Mouse (Mus musculus): Measurements from ENCODE around the gene Rps24.

The Rps24 gene

GRCm38 (mm10) chr14:24512527-24513161 is 25.7 kb downstream of the Rps24 start:
- no peak for DNase-seq

- no peak for DNase-seq
Observed at GRCm38 (mm10) chr14:24521597-24521996, 34.7 kb downstream of the Rps24 start.

- DNase-seq = no peak
Observed at GRCm38 (mm10) chr14:24525137-24525536, 38.2 kb downstream of the Rps24 start.

- no peak for DNase-seq
Observed at GRCm38 (mm10) chr14:24525677-24526415, 38.9 kb downstream of the Rps24 start.

GRCm38 (mm10) chr14:24526440-24526839 is 39.5 kb downstream of the Rps24 start:
- DNase-seq = no peak

GRCm38 (mm10) chr14:24530228-24530627 is 43.3 kb downstream of the Rps24 start:
- DNase-seq = peak; percentile 34

- DNase-seq = no peak
Observed at GRCm38 (mm10) chr14:24534865-24535545, 48.1 kb downstream of the Rps24 start.

- DNase-seq = no peak
Observed at GRCm38 (mm10) chr14:24542901-24543300, 56.0 kb downstream of the Rps24 start.

GRCm38 (mm10) chr14:24544057-24544456 is 57.1 kb downstream of the Rps24 start:
- no peak for DNase-seq
